Mouse (Mus musculus) MEL (cell line): Measurements from ENCODE around the gene Klhdc8a.

Source experiments
- CTCF ChIP-seq, 3 experiments: IDR thresholded peaks in 2 of 3; conservative IDR thresholded peaks in 1 of 3; 2 replicates each; pipeline ENCODE4 v1.5.1; 2011 to 2012; ENCODE audit warnings: low read length in 3 of 3, low read depth in 2 of 3, mild to moderate bottlenecking in 2 of 3, improper control_type of control experiment in 1 of 3, inconsistent platforms in 1 of 3, mixed read lengths in 1 of 3, moderate library complexity in 1 of 3; ENCODE audit not compliant: control insufficient read depth in 1 of 3, insufficient read depth in 1 of 3, poor library complexity in 1 of 3, severe bottlenecking in 1 of 3
- POLR2AphosphoS5 ChIP-seq: IDR thresholded peaks from 2 replicates; pipeline ENCODE4 v1.6.1; 2012; ENCODE audit warnings: low read depth, borderline replicate concordance, mild to moderate bottlenecking, inconsistent platforms, low read length, moderate library complexity, mixed read lengths
- UBTF ChIP-seq: IDR thresholded peaks from 2 replicates; pipeline ENCODE4 v1.6.1; 2012; ENCODE audit warnings: low read depth, mild to moderate bottlenecking, inconsistent platforms, low read length, improper control_type of control experiment, moderate library complexity, borderline replicate concordance; ENCODE audit not compliant: insufficient read depth

- TF ChIP-seq POLR2AphosphoS5: no peak
- no peak for TF ChIP-seq CTCF (IDR thresholded peaks at IDR 0.05 in 2 of 3, conservative IDR thresholded peaks at IDR 0.05 in 1 of 3; ENCODE audit: control insufficient read depth in 1 of 3, insufficient read depth in 1 of 3, low read depth in 2 of 3, low read length in 3 of 3, poor library complexity in 1 of 3, severe bottlenecking in 1 of 3)
- no peak for TF ChIP-seq UBTF
Measured at GRCm38 (mm10) chr1:132306808-132307207, 8.4 kb downstream of the Klhdc8a start.
